Mouse (Mus musculus): ENCODE measurements at regions not wholly inside any gene's neighbourhood (a gene's known extent, or its start where the extent isn't known, plus 50 kb on each side); places are given as distances from the start of the nearest gene placed in this dataset.

GRCm38 (mm10) chr1:41420489-41421327, 615.3 kb downstream of the Tmem182 start:
- no peak for DNase-seq

GRCm38 (mm10) chr1:41427853-41428252, 622.5 kb downstream of the Tmem182 start:
- no peak for DNase-seq

GRCm38 (mm10) chr1:41431127-41431690, 625.8 kb downstream of the Tmem182 start:
- DNase-seq, result no peak

- DNase-seq, result no peak
These were observed 630.0 kb downstream of the Tmem182 start for GRCm38 (mm10) chr1:41435379-41435778.

- no peak for DNase-seq
These were observed 644.6 kb downstream of the Tmem182 start for GRCm38 (mm10) chr1:41449972-41450371.

Measured in thymus, postnatal 4 days (tissue).